Mouse (Mus musculus): Measurements from ENCODE around the gene Atoh7. TPM values are rescaled to one million over a fixed set of nuclear protein-coding genes. Genes with fewer than 3 reads are reported as not detected.

The Atoh7 gene
- total RNA-seq, 2 experiments from 2014 or later: 1.6 to 2.5 TPM

DNA sequence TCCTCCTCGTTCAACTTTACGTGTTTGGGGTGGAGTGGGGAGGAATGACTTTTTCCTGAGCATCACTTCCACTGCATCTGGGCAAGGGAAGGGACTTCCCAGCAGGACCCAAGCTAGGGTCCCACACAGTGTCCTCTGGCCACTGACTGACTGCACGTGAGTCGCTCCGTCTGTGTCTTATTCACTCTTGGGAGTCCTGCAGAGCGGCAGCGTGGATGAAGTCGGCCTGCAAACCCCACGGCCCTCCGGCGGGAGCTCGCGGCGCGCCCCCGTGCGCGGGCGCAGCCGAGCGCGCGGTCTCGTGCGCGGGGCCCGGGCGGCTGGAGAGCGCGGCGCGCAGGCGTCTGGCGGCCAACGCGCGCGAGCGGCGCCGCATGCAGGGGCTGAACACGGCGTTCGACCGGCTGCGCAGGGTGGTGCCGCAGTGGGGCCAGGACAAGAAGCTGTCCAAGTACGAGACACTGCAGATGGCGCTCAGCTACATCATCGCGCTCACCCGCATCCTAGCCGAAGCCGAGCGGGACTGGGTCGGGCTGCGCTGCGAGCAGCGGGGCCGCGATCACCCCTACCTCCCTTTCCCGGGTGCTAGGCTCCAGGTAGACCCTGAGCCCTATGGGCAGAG lies 601 bp downstream of the Atoh7 start:
- DNase-seq: peak; percentile 70 to 72

DNA sequence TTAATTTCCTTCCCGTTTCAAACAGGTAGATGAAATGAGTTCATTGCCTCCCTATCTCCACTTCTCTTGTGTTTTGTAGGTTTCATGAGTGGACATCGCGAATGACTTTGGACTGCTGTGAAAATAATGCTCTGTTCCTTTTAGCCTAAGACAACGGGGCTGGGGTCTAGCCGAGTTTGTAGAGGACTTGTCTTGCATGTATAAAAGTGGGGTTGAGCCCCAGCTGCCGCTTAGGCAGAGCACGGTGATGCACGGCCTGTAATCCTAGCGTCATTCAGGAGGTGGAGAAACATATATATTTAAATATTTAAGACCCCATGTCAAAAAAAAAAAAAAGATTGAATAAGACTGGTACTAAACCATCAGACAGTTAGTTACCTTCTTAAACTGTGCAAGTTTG lies 1.2 kb downstream of the Atoh7 start:
- no peak for DNase-seq

DNA sequence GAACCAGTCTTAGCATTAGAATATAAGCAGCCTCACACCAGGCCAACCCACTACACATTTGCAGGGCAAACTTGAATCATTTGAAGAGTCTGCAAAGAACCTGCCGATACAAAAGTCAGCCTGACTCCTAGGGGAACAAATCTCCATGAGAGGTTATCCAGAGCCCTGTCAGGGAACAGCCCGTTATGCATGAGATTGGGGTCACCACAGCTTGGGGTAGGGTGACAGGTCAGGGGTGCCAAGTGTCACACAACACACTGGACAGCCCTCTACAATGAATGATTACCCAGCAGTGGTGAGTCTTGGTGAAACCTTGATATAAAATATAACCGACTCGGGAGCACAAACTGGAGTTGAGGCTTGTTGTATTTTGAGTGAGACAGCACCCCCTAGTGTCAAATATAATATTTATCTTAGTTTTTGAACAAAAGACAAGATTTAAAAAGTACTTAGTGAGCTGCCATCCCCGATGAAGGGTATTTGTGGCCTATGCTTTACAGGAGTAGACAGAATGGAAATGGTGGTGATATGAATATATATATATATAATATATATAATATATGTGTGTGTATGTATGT lies 13.7 kb downstream of the Atoh7 start:
- no peak for DNase-seq

DNA sequence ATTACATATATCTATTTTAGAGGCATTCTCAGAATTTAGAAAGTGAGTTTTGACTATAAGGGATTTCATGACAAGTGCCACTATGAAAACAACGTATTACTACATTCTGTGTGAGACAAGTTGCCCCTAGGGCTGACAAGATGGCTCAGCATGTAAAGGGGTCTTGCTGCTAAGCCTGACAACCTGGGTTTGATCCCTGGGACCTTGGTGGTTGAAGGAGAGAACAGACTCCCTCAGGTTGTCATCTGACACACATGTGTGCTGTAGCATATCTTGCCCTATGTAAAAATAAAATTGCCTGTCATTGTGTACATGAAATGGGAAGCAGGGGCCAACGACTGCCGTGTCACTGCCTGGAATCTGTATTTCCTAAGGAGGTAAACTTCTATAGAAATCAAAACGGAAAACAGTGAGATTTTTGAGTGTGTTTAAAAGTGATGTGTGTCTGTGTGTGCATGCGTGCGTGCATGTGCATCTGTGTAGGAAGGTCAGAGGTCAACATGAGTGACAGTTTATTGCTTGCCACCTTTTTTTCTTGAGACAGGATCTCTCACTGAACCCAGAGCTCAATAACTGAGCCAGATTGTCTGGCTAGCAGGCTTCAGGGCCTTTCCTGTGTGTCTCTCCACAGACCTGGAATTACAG lies 14.4 kb downstream of the Atoh7 start:
- DNase-seq: no peak

DNA sequence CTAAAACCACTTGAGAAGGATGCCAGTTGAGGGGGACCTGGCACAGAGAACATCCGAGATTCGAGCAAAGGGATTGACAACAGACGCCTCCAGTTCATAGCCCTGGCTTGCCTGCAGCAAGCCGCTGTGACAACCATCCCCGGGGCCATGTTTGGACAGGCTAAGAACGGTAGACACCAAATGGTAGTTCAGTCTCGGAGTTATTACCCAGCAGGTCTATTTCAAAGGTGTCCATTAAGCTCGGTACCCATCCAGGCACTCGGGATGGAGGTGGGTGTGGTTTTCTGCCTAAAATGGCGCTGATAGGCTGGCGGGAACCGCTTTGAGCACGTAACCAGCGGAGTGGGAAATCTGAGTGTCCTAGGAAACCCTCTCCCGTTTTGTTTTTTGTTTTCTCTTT lies 16.4 kb downstream of the Atoh7 start:
- DNase-seq: no peak

DNA sequence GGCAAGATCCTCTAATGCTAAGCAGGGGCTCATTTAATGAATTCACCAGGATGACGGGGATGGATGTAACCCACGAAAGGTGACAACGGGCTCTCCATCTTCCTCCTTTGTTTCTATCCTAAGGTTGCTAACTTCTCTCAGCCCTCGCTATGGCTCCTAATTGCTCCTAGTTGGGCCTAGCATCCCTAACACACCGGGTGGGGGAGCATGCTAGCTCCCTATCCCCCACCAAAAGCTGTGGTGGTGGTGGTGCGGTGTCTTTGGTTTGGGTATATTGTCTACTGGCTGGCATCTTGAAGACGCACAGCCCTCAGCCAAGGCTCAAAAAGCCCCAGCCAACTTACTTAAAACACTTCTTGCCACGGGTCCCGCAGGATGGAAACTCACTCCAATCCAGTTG lies 16.9 kb downstream of the Atoh7 start:
- DNase-seq: no peak

DNA sequence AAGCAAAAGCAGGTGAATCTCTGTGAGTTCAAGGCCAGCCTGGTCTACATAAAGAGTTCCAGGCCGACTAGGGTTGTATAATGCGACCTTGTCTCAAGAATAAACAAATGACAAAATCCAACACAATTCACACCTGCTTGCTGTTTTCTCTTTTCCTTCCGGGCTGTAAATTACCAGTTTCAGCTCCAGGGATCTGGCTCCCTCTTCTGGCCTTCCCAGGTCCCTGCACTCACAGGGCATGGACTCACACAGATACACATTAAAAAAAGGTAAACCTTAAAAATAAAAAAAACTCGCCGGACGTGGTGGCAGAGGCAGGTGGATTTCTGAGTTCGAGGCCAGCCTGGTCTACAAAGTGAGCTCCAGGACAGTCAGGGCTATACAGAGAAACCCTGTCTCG lies 18.1 kb downstream of the Atoh7 start:
- no peak for DNase-seq

DNA sequence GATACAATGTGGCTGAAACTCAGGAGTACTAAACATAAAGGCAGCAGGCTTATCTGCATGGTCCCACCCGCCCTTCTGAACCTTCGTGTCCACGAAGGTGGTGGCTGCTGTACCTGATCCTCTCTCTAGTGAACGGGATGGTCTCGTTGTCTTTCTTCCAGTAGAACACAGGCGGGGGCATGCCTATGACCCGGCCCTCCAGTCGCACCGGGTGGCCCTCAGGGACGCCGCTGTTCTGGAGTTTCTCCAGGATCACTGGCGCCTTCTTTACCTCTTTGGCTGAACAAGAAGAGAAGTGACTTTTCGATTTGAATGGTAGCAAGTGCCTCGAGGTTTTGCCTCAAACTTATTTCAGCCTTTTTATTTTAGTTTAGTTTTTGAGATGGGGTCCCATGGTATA lies 20.5 kb downstream of the Atoh7 start:
- DNase-seq: no peak

DNA sequence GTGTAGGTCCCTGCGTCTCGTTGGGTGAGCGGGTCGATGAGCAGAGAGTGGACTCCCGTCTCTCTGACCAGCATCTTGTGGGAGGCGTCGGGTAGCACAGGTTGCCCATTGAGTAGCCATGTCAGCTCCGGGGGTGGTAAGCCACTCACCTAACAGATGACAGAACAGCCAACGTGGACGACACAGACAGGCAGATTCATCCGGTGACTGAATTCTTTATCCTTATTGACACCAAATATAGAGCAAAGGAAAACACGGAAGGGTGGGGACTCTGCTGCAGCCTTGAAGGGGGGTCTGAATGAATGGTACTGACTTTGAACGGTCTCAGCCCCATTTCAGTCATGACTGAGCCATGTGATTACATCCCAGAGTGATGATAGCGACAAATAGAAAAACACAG lies 22.5 kb downstream of the Atoh7 start:
- DNase-seq: no peak

DNA sequence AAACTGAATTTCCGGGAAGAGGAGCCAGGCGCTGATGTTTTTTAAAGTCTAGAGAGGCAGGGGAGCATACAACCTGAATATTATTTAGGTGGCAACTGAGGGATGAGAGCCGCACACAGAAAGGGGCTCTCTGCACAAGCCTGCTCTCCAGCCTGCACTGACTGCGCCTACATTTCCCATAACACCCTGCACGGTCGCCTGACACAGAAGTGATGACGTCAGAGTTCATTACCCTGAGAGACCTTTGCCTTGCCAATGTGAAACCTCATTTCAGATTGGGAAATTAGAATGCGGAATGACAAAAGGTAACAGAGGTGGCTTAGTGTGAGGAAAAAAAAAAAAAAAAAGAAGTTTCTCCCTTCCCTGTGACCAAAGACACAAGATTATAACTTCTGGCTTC lies 23.1 kb downstream of the Atoh7 start:
- peak; percentile 20 to 29 for DNase-seq

DNA sequence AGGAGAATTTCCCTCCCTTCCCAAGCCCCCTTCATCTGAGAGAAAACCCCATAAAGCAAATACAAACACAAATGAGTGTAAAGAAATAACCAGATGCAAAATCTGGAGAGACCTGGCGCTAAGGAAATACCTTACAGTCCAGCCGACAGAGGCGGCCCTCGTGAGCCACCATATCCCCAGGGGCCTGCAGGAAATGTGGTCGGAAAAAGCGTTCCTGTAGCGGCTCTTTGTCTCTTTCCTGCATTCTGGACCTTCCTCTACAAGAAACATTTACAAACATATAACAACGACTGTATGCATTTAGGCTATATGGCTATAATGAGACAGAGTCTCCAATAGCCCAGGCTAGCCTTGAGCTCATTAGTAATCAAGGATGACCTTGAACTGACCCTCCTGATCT lies 23.7 kb downstream of the Atoh7 start:
- DNase-seq: no peak

DNA sequence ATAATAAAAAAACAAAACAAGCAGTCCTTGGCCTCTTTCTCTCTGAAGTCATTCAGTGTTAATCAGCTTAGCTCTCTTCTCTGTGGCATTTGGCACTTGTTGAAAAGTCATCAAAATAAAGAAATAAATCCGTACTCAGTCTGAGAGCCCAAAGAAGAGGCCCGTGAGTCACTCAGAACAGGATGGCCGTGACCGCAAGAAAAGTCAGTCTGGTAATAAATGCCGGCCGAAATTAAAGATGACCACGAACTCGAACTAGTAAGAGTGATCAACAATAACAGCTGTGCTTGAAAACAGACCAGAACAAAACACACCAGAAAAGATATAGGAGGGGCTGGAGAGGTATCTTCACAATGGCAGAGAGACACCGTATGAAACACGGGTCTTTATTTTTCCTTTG lies 24.6 kb downstream of the Atoh7 start:
- no peak for DNase-seq

DNA sequence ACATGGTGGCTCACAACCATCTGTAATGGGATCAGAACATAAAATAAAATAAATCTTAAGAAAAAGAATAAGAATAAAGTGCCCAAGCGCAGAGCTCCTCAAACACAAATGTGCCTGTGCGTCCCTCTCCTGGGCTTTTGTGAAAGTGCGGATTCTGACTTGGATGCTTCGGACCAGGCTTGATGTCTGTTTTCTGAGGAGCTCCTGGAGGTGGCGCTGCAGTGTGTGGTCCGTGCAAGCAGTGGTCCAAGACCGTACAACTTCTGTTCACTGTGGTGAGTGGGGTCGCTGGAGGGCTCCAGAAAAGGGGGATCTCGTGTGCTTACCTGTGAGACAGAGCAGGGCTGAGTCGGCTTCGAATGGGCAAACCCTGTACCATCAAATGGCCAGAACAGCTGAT lies 25.9 kb downstream of the Atoh7 start:
- no peak for DNase-seq

DNA sequence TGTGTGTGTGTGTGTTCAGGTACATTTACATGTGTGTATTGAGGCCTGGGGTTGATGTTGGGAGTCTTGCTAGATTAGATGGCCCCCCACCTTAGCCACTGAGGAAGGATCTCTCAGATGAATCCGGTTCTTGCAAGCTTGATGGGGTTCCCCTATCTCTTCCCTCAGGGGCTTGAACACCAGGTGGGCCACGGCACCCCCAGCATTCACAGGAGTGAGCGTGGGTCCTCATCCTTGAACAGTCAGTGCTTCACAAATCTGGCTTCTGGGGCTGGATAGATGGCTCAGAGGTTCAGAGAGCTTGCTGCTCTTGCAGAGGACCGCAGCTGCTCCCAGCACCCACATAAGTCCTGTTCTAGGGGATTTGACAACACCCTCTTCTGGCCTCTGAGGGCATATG lies 26.7 kb downstream of the Atoh7 start:
- DNase-seq: no peak

DNA sequence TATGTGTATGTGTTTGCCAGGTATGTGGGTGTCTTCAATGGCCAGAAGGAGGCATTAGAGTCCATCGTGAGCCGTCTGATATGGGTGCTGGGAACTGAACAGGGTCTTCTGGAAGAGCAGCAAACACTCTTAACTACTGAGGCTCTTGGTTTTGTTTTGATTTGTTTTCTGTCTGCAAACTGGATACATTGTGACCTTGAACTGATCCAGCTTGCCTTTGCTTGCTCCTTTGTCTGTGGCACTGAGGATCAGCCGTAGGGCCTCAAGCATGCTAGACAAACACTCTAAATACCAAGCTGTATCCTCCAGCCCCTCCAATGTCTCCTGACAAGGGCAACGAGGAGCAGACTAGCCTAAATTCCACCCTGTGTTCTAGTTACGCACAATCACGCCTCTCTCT lies 27.7 kb downstream of the Atoh7 start:
- no peak for DNase-seq

DNA sequence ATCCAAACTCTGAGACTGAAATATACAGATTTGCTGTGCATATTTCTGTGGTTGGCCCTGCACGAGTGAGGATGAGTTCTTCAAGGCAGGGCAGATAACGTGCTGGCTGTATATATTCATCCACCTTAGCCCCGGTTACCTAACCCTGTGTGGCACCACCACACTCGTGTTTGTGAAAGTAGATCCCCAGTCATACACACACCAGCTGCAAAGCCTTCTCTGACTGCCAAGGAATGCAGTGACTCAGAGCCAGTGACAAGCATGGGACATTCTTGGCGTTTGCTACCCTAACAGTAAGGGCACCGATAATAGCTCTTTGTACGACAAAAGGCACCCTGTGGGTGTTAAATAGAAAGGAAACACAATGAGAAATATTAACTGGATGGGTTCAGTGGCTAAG lies 28.8 kb downstream of the Atoh7 start:
- DNase-seq: no peak

DNA sequence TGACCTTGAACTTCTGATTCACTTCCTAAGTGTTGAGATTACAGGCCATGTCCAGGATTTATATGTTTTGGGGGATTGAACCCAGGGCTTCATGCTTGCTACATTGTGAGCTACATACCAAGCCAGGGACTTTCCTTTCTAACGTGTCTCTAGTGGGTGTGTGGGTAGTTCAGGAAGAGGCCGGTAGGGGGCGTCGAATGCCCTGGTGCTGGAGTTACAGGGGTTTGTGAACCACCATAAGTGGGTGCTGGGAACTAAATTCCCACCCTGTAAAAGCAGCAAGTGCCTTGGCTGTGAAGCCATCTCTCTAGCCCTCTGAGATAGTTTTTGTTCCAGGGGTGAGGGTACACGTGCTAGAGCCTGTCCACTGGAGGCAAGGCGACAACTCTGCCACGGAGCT lies 31.0 kb downstream of the Atoh7 start:
- no peak for DNase-seq

DNA sequence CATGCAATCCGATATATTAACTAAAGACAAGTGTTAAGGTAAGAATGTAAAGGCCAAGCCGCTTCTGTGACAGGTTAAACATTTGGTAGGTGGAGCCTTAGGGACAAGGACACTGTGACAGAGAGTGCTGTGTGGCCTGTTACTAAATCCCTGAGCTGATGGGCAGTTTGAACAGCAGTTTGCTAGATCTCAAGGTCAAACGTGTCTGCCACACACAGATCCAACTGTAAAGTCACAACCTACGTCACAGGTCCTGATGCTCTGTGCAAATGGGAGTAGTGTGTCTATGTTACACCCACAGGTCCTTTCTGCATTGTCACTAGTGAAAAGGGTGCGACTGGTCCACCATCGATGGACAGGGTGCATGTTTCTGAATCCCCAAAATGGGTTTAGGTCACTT lies 32.9 kb downstream of the Atoh7 start:
- DNase-seq: no peak

DNA sequence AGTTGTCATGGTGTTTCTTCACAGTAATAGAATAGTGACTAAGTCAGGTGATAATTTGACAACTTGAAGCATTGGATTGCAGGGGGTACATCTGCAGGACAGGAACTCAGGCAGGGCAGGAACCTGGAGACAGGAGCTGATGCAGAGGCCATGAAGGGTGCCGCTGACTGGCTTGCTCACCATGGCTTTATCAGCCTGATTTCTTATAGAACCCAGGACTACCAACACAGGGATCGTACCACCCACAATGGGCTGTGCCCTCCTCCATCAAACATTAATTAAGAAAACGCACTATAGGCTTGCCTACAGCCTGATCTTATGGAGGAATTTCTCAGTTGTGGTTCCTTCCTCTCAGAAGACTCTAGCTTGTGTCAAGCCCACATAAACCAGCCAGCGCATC lies 33.9 kb downstream of the Atoh7 start:
- no peak for DNase-seq

DNA sequence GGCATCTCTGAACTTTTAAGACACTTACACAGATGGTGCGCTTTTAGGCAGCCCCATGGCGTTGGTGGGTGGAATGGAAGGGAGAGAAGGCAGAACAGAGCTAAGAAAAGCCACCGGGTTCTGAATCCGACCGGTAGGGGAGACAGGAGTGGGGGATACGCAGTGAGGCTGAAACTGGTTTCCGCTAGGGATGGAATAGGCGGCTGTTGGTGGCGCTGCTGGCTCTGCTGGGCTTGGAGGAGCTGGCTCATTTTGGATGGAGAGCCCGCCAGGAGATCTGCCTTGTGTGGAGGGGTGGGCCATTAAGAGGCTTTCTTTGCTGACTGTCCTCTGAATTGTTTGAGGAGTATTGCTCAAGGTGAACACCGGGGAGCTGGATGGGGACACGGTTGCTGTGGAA lies 36.2 kb downstream of the Atoh7 start:
- no peak for DNase-seq

DNA sequence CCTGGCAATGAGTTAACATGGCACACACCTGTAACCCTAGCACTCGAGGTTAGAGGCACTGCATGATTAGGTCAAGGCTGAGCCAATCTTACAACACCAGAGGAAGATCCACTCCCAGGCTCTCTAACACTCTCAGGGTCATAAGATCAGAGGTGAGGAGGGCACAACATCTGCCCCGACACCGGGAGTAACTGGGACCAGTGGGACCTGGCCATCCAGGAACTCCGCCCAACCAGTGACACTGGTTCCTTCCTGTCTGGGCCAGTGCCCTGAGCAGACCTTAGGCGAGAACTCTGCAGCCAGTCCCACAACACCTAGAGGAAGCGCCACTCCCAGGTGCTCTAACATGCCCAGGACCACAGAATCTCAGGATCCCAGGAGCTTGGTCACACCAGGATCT lies 37.0 kb downstream of the Atoh7 start:
- DNase-seq: no peak

DNA sequence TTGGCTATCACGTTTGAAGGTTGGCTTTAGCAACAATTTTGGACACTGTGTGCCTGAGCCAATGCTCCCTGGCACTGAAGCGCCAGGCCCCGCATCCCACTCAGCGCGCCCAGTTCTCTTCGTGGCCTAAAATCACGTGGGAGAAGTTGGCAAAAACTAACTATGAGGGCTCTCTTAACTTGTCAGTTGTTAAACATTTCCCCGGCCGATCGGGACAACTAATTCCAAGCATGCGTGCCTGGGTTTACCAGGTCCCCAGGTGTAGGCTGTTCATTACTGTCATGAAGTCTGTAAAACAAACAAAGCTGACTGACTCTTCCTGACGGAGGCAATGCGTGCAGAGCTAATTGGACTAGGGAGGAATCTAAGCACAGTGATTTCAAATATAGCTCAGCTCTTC lies 43.2 kb downstream of the Atoh7 start:
- no peak for DNase-seq

All from layer of hippocampus, postnatal 36 days (tissue).